Mouse (Mus musculus) heart, postnatal 4 days (tissue): ENCODE measurements around the gene Gm28557. TPM values are rescaled to one million over a fixed set of nuclear protein-coding genes. Genes with fewer than 3 reads are reported as not detected.
"Not testable (repeated sequence)": the region's sequence is repeated elsewhere in the genome, so short reads cannot be mapped to it uniquely, and the experiment has no call there.

ENCODE experiments used
- DNase-seq: peaks from one replicate; pipeline ENCODE4 v3.0.0; 2021
- total RNA-seq, 2 experiments: library from RNA; stranded (reverse); gene quantifications; 2 replicates each; pipeline ENCODE4 v1.2.3; 2021

Gene Gm28557
- 1 to 10 TPM in 1 of 2 experiments, under 1 TPM in 1; 0.79 to 1.4 TPM for total RNA-seq

DNA sequence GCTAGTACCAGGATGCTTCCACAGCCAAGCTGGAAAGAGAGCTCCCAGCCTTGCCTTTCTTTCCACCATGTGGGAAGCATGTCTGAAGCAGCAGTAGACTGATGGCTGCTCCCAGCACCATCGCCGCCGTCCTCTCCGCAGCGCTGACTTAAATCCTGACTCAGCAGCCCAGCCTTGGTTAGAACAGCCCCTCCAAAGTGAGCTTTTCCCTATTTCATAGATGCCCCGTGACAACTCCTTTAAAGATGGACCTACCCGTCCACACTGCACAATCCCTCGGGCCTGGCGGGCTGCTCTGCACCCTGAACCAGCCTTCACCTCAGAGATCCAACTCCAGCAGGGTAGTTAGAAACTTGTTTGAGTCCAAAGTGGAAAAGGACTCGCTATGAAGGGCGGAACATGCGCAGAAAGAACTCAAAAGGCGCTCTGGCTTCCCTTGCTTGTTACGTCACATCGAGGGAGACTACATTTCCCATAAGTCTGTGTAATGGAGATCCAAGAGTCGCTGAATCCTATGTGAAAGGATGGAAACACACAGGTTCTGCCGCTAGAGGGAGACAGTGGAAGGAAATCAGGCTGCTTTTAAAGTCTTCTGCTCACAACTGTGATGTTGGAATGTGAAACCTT lies at the start of gene Gm28557:
Gene Gm28557, minus strand, starts transcription at position 411 of the 627 bp plus-strand sequence.
- DNase-seq = peak; percentile 92

DNA sequence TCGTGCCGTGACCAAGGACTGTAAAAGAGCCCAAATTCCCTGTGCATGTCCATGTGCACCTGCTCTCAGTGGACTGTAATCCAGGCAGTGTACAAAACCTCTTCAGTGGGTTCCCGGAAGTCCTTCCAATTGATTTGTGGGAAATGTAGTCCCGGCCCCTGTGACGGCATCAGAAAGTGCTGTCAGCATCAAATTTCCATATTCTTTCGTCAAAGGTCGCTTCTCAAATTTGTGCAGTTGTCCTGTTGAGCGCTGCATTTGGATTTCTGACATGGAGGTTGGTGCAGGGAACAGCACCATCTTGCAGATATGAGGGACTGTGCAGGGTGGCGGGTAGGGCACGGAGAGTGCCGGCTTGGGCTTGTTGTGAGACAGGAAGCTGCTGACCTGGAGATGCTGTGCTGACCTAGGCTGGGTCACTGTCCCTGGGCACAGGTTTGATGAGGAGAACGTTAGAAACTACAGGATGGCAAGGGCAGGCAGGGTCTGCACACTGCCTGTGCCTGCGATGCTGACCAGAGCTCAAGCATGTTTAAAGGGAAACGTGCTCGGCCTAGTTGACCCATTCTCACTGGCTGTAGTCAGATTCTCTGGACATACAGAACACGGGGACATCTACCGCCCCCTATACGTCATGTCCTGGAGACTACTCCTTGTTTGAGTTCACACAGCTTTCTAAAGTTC lies 19.8 kb upstream of the Gm28557 start:
- peak; percentile 80 for DNase-seq

DNA sequence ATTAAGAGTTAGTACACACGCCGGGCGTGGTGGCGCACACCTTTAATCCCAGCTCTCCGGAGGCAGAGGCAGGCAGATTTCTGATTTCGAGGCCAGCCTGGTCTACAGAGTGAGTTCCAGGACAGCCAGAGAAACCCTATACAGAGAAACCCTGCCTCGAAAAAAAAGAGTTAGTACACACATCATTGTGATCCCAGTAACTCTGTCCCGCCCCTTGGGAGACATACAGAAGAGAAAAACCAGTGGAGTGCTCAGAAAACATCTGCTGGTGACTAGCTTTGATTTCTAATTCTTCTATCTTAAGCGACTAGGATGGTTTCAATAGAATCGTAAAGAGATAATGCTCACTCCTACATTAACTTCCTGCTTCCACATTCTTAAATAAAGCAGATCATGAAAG lies 19.1 kb upstream of the Gm28557 start:
- DNase-seq = not testable (repeated sequence)

DNA sequence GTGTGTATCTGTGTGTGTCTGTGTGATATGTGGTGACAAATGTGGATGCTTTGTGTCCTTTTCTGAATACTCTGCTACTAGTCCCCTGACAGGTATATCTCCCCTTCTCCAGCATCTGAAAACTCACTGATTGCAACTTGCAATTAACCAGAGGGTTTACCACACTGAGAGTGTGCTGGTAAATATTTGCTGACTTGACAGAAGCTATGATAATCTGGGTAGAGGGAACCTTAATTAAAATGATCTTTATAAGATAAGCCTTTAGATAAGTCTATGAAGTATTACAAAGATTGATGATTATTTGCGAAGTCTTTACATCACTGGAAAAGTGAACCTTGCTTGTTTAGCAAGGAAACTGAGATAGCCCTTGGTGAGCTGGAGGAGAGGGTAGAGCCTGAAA lies 16.1 kb upstream of the Gm28557 start:
- no peak for DNase-seq

DNA sequence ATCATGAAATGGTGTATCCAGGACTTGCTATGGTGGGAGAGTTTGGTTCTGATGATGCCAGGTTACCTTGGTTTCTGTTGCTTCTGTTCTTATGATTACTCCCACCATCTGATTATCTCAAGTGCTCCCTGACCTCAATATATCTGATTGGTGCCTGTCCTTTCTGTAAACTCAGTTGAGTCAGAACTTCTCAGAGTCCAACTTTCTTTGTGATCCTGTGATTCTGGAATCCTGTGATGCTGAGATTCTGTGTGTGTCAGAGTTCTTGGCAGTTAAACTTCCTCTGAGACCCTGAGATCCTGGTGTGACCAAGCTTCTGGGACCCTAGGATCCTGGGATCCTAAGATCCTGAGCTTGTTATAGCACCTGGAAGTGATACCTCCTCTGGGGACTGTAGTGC lies 13.0 kb upstream of the Gm28557 start, which contains the start of gene Zfp759:
Gene Zfp759, plus strand, starts transcription at position 301 of the 400 bp plus-strand sequence.
- DNase-seq = not testable (repeated sequence)

DNA sequence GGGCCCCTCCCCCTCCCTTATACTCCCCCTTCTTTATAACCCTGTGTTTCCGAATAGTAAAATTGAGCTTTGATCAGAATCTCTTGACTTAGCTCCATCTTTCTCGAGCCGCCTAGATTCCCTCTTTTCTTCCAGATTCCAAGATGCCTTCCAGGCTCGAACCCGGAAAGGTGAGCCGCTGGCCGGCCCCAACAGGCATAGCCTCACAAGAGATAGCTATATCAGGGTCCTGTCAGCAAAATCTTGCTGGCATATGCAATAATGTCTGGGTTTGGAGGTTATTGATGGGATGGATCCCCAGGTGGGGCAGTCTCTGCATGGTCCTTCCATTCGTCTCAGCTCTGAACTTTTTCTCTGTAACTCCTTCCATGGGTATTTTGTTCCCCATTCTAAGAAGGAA lies 7.8 kb upstream of the Gm28557 start, which contains the start of gene Rslcan18:
Gene Rslcan18, minus strand, starts transcription at position 101 of the 400 bp plus-strand sequence.
- DNase-seq = not testable (repeated sequence)

DNA sequence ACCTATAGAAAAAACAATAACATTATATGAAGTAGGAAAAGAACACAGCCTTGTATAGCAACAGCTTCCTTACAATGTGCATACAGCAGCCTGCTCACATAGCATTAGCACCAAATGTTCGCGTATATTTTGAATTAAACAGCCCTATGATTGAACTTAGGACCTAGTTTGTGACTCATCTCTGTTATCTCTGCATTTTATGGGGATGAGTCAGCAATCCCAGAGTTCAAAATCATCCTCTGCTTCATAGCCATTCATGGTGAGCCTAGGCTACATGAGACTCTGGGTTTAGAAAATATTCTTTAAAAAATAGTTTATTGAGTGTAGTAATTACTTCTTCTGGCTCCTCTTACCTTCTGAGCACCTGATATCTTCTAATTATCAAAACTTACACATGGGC lies 4.9 kb upstream of the Gm28557 start:
- no peak for DNase-seq

DNA sequence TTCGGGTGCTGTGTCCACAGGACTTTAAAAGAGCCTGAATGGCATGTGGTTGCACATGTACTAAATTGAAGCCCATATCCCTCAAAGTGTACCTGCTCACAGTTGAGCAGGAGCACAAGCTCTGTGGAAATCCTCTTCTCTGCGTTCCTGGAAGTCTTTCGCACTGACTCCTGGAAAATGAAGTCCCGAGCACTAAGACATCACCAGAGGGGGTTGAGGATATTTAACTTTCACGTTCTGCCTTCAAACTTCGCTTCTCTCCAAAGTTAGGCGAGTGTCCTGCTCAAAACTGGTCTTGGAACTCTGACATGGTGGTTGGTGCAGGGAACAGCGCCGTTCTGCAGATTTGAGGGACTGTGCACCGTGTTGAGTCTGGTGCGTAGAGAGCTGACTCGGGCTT lies 3.7 kb upstream of the Gm28557 start:
- no peak for DNase-seq

DNA sequence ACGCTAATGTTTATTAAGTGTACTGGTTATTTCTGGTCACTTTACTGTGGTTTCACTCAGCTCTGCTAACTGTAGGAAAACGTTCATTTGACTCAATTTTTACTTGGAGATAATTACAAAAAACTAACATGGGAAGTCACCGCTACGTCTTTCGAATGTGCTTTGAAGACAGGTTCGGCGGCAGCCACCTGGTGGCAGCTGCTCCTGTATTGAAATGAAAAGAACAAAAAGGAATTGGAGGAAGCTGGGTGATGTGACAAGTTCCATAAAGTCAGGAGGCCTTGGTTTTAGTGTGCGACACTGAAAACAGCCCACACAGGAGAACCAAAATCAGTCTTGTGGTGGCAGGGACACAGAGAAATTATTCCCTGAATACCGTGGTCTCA lies 410 bp upstream of the Gm28557 start:
- no peak for DNase-seq

DNA sequence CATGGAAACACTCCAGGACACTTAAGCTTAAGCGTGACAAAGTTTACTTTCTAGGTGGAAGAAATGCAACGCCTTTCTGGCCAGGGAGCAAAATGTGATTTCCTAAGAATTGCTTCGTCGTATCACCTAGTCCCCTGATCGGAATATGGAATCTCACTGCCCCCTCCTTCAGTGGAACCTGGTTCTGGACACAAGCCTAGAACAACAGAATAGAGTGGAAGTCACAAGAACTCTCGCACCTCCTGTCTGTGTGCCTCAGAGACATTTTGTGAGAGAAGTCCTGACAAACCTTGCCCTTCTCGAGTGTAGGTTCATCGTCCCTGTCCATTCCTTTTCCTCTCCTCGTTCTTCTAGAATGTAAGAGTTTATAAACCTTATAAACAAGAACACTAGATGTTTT lies 723 bp downstream of the Gm28557 start:
- DNase-seq = no peak

DNA sequence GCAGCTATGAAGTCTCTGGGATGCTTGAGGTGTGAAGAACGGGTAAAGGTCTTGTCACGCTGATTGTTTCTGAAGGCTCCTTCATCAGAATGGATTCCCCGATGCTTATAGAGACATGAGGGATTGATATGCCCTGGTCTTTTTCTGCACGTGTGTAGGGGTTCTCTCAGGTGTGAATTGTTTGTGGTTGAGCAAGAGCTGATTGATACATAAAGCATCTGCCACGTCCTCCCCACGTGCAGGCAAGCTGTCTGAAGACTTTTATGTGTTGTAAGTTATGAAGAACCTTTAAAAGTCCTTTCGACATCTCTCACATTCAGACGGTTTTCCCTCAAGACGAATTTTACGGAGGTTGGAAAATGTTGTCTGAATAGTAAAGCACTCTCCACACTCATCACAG lies 10.5 kb downstream of the Gm28557 start, which contains the start of gene Zfp708:
Gene Zfp708, minus strand, starts transcription at position 101 of the 400 bp plus-strand sequence.
- no peak for DNase-seq

DNA sequence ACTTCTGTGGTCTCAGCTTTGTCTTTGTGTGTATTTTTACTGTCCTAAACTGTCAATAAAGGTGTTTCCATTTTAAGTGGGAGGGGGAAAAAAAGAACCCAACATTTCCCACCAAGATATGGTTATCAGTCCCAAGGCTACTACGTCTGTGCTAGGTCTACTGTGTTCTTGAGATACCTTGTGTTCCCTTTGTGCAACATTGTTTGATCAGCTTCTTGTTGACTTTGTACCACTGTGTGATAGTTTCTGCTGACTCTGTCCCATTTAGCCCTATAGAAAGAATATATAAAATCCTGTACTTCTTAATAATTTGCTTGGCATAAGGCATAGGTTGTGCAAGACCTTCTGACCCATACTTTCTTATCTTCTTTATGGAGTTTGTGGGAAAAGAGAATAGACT lies 18.2 kb downstream of the Gm28557 start:
- DNase-seq = no peak

DNA sequence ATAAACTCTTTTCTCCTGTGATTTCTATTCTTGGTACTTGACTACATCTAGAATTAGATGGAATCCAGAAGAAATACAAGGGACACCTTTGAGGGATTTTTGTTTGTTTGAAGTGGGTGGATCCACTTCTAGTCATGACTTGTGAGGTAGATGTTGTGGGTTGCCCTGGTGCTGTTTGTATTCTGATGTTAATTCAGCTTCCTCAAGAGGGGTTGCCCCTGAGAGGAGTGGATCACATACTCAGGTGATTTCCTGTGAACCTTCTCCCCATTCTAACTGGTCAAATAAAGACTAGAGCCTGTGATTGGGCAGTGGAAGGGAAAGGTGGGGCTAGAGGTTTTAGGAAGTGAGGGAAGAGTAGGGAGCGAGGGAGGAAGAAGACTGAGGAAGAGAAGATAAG lies 26.5 kb downstream of the Gm28557 start:
- DNase-seq = no peak

DNA sequence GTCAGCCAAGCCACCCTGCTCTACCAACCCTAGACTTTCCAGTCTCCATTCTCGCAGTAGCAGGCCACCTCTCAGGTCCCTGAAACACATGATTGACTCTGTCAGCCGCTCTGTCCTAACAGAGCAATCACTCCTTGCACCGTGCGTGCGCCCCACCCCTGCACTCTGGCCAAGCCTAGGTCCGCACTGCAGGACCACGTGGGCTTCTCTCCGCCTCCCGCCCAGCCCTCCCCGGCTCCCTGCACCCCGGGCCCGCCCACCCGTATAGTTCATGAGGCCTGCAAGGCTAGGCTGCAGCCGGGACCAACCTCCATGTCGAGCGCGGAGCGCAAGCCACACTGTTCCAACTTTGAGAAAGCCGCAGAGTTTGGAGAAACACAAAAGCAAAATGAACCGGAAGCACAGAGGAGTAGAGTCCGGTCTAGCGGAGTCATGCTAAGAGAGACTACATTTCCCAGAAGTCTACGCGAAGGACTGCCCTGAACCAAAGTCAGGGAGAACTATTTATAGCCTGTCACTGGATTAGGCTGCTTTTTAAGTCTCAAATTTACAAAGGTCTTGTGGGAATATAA lies 27.2 kb downstream of the Gm28557 start:
- peak; percentile 80 for DNase-seq

DNA sequence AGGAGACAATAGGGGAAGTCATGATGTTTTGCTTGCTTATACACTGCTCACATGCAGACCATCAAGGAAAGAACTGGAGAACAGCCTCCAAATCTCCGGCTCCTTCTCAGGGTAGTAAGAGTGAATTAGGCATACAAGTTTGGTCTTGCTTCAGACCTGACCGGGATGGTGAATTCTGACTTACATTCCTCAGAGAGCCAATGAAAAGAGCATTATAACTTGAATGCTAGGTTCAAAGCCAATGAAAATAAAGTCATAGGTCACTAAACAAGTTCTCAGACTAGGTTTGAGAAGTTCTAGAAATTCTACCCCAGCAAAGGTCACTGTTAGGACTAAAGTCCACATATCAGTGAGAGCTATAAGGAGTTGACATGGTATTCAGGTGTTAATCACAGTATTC lies 31.2 kb downstream of the Gm28557 start:
- DNase-seq = no peak

DNA sequence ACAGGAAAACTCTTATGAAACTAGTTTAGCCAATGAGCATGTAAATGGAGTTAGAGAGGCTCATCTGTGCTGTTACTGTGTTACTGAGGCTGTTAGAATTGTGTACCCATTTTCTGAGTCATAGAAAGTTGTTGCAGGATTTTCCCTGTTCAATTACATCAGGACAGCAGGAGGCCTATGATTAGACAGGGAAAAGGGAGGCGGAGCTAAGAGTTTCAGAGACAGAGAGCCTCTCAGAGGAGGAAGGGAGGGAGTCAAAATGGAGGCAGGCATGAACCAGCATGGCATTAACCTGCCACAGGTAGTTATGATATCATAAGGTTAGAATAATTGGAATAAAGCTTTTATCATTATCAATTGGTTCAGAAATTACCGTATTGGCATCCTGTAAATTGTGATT lies 35.6 kb downstream of the Gm28557 start:
- no peak for DNase-seq

DNA sequence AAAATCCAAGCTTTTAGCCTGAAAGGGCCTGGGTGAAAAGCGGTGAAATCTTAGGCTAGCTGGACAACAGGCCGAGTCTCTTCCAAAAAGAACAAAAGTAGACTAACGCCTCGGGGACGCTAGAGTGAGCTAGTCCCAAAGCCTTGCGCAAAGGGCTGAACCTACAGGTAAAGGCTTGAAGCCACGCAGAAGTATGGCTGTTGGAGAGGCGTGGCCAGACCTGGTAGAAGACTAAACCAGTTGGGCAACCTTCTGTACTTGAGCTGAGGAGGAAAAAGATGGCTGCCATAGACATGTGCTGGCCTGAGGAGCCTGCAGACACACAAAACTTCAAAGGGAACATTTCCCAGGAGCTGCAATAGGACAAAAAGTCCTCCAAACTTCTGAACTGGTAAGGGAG lies 43.0 kb downstream of the Gm28557 start:
- no peak for DNase-seq

DNA sequence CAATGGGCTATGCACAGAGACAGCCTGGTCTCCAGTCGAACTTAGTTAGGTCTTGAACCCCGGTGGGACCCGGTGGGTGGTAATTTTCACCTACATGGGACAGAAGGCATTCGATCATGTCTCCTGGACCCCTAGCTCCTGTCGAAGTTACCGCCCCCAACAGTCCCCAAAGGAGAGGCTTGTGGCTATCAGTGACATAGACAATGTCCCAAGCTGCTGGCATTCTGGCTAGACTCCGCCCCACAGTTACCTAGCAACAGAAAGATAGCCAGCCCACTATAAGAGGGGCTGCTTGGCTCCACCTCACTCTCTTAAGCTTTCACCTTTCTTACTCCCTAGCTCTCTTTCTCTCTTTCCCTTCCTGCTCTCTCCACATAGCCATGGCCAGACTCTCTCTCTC lies 46.0 kb downstream of the Gm28557 start:
- no peak for DNase-seq

DNA sequence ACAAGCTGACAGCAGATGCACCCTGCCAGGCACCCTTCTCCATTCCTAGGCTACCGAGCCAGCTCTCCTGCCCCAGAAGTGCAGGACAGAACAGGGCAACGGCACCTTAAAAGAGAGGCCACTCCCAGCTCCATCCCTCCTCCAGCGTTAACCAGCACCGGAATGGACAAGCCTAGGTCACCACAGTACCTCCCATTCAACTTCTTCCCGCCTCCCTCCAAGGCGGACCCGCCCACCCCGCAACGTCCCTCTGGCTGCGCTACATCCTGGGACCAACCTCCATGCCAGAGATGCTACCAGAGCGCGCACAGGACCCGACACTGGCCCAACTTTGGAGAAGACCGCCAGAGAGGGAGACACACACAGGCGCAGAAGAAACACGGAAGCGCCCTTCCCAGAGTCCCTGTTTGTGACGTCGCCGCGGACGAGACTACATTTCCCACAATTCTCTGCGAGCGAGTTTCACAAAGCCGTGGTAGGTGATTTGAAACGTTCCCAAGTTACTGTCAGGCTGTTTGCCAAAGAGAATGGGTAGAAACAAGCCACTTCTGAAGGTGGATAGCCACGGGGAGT lies 47.5 kb downstream of the Gm28557 start, which contains the start of gene Zfp712:
Gene Zfp712, minus strand, starts transcription at position 385 of the 573 bp plus-strand sequence.
- DNase-seq = peak; percentile 91

DNA sequence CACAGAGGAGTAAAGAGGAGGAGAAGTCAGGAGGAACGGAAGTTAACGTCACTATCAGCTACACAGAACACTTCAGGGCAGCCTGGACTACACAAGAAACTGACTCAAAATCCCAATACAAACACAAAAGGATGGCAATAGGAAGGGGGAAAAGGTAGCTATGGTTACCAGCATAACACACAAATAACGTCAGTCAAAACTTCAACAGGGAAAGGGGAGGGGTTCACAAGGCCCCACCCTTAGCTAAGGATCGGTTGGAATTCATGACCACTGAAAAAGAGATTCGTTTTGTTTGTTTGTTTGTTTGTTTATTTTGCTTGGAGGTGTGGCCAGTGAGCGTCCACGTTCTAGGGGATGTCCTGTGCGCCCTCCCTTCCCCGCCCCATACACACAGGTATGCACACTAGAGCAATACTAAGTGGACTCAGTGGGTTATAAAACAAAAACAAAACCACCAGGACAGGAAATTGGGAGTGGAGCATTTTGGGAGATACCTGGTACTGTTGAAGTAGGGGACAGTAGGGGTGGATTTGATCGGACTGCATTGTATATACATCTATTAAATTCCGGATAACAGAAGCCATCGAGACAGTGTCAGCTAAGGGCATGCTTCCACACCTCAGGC lies 48.1 kb downstream of the Gm28557 start:
- DNase-seq = no peak
